Mouse (Mus musculus): ENCODE measurements around the gene Gadl1.

Gene Gadl1

DNA sequence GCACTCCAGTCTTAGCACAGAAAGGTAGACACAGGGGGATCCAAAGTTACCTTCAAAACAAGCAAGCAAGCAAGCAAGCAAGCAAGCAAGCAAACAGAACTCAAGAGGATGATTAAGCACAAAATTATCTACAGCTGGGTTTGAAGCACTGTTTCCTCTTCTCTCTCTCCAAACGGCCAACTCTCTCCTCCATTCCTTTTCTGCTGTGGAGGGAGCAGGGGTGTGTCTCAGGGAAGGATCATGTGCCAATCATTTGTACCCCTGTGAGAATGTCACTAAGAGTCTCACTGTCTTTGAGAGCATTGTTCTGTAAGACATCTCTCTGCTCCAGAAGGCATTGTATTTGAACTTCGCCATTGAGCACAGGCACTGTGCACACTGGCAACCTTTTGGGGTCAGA is 27.1 kb downstream of the Gadl1 start:
- DNase-seq (ENCODE audit: low spot score): no peak

DNA sequence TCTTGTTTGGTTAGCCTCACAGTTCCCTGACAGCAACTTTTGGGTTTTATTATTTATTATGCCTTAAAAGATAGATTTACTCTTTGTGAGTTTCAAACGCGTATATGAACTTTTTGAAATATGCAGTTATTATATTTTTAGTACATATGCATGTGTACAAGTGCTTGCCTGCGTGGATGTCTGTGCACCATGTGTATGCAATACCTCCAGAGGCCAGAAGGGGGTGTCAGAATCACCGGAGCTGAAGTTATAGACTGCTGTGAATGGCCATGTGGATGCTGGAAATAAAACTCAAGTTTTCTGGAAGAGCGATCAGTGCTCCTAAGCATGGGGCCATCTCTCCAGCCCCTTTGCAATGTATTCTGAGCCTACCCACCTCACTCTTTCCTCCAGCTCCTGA is 28.7 kb downstream of the Gadl1 start:
- DNase-seq (ENCODE audit: low spot score): no peak

DNA sequence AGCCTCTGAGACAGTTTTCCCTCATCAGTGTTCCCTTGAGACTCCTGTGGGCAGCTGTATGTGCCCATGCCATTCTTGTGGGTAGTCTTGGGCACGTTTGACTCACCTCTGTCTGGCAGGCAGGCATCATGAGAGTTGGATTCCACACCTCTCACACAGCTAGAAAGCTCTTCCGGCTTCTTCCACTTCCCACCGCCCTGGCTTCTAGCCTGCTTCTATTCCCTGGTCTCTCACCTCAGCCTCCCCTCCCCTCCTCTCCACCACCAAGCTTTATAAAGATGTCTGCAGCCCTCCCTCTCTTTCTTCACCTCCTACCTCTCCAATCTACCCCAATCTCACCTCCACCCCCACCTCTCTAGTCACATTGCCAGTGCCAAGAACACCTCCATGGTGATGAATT is 30.2 kb downstream of the Gadl1 start:
- DNase-seq (ENCODE audit: low spot score): no peak

DNA sequence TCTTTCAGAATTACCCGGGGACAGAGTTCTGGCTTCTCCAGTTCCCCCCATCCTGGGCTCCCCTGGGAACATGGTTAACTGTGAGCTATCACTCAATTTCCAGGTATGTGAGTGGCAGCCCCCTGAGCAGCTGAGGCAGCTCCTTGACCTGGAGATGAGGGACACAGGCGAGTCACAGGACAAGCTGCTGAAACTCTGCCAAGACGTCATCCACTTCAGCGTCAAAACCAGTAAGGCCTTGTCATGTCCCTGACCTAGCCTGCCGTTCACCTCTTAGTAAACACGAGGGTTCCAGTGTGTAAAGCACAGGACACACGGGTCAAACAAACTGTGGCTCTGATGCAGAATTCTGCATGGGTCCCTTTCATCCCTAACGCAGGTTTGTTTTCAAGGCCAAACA is 31.9 kb downstream of the Gadl1 start:
- no peak for DNase-seq (ENCODE audit: low spot score)

DNA sequence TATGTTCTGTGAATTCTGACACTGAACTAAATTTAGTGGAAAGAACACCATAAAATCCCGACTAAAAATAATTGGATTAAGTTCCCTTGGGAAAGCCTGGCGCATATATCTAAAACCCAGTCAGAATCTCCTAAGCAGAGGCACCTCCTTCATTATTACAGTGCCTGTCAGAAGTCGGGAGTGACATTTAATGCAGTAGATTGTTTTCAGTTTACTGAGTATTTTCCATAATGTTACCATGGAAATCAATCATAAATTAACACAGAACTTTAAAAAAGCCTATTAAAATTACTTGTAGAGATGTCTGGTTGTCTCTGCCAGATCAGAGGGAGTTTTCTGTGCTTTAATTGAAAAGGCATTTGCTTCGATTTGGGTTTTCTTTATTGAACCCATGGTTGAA is 33.2 kb downstream of the Gadl1 start:
- DNase-seq (ENCODE audit: low spot score): no peak

DNA sequence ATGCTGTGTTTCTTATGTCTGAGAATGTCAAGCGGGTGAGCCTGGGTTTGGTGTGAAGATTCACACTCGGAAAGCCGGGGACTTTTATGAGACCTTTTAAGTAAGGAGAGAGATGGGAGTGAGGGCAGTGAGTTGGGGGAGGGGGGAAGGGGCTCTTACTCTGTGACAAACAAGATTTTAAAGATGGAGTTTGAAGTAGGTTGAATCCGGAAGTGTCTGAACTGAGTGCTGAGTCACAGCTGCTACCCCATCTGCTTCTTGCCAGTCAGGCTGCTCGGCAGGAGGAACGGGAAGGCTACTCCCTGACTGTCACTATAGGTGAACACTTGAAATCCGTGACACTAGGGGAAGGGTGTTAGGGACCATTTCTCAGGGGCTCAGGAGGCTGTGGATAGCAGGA is 33.7 kb downstream of the Gadl1 start:
- no peak for DNase-seq (ENCODE audit: low spot score)

DNA sequence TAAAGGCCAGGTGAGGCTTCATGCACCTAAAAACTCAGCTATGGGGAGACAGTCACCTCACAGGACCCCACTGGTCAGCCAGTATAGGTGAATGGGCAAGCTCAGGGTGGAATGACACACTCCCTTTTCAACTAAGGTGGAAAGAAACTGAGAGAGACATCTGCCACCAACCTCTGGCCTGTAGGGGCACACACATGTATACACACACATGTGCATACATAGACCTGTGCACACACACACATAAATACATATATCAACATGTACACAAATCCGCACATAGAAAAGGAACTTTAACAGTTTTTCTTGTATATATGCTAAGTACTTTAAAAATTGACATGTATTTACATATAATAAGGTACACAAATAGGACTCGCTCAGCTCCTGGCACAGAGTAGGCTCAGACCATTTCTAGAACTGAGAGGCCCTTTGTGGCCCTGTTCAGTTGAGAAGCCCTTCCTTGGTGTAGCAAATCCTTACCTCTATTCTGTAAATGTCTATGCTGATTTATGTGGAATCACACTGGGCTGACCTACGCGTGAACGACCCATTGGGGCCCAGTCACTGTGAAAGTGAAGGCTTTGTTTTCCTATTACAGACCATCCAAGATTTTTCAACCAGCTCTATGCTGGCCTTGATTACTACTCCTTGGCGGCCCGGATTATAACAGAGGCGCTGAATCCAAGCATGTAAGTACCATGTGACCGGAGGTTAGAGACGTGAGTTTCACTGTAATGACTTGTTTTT is 34.5 kb downstream of the Gadl1 start:
- no peak for DNase-seq (ENCODE audit: low spot score)

DNA sequence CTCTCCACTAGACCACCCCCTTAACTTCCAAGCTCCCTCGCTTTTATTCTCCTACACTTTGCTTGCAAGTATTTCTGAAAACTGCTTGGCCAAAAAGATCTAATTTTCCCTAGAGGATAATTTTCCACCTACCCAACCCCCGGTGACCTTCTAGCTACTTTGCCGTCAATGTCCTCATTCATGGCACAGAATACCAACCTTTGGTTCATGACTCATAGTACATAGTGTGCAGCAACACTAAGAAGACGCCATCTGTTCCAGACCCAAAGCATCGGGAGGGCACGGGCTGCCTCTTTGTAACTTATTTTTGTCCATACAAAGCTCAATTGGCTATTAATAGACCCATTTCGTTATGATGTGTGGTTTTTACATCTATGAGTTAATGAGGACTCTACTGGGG is 55.8 kb downstream of the Gadl1 start:
- DNase-seq (ENCODE audit: low spot score): no peak

DNA sequence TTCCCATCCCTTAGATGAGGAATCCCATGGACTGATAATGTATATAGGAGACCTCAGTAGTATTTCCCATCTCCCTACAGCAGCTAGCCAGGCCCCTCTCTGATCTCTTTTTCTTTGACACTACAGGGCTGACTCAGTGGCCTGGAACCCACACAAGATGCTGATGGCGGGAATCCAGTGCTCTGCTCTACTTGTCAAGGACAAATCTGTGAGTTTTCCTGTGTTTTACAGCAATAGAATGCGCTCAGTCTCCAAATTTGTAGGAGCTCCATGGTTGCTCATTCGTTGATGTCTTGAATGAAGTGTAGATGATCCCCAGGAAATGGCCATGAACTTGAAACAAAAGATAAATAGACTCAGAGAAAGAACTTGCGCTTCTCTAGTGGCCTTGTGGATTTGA is 56.9 kb downstream of the Gadl1 start:
- no peak for DNase-seq (ENCODE audit: low spot score)

DNA sequence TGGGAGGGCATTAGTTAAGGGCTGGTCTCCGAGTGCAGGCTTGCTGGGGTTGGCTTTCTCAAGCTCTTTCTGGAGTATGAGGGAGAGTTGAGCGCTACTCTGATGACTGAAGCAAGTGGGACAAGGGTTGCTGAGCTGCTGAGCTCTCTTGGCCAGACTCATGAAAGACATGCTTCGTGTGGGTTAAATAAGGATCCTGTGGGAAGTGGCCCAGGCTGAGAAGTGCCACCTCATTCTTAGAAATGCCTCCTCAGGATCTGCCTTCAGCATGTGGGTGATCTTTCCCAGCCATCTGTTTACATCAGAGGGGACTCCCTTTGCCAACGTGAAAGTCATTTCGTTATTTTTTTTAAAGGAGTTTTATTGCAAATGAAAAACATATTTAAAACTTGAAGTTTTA is 57.5 kb downstream of the Gadl1 start:
- no peak for DNase-seq (ENCODE audit: low spot score)

DNA sequence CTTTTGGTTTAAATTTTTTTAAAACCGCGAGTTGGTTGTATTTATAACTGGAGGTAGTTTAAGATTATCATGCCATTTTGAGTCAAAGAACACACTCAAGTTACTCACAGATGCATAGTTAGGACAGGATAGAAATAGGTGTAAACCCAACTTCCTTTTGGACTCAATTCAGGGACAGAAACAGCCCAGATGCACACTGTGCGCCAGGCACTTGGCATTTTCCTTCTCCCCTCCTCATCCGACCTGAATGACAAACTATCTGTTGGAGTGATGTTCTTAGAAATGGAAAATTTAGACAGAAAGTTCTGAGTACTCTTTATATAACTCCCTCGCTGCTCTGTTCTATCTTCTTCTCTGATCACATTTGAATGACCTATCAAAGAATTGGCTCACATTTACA is 58.4 kb downstream of the Gadl1 start:
- DNase-seq (ENCODE audit: low spot score): no peak

DNA sequence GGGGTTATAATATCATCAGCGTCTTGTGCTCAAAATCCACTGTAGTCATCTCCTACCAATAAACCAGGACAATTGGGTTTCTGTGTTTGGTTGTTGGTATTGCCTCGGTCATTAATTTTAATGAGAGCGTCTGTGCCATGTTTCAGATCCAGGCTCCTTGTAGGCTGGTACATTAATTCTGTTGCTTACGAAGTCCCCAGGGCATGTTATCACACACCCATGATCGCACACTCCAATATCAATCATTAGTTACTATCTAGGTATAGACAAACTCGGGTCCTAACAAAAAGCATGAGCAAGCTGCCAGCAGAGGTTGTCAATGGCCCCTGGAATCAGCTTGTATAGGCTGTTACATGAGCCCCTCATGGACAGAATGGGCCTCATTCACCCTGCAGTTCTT is 67.6 kb downstream of the Gadl1 start:
- no peak for DNase-seq (ENCODE audit: low spot score)

DNA sequence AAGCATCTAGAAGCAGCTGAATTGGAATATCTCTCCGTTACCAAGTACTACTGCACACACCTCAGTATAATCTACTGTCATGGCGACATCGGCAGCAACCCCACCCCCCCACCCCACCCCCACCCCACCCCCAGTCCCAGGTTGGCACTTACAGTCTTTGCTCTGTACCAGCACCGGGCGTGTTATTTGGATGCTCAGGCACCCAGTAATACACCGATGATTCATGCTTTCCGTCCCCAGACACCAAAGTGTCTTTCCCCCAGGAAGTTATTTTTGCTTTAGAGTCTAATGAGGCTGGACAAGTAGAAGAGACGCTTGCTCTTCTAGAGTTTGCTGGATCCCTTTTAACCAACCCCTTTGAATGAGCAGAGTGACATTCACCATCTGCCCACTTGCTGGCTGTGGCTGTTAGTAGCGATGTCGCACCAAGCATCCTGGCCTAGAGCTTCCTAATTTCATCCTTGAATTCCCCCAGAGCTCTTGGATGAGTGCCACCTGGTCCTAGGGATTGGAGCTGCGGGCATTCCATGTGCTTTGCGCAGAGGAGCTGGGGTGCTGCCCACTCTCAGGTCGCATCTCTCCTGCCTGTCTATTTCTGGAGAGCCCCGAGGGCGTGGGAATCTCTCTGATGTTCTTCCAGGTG is 68.5 kb downstream of the Gadl1 start:
- no peak for DNase-seq (ENCODE audit: low spot score)

DNA sequence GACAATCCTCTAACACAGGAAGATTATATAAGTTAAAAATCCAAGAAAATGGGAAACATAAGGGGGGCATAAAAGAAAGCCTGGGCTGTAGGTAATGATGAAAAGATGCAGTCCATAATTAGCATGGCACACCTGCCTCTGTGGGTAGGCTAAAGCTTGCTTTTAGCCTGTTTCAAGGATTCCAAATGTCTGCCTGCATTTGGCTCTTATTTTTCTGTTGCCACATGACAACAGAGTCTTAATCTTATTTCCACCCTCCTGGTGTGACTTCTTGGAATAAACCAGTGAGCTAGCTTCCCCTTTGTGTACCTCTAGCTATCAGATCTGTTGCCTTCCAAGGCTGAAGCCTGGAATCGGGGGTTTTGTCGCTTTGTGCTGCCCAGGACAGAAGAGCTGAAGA is 69.2 kb downstream of the Gadl1 start:
- DNase-seq (ENCODE audit: low spot score): no peak

DNA sequence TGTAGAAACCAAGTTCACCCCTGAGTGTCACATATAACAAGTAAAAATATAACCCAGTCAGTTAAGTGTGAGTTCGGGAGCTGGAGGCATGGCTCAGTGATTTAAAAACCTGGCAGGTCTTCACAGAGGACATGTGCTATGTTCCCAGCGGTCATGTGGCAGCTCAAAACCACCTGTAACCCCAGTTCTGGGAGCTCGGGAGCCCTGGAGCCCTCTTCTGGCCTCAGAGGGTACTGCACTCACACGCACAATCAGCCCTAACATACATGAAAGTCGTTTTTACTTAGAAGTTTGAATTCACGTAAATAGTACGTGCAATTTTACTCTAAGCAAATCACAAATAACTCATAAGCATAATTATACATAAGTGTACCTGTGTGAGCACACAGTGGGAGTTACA is 81.4 kb downstream of the Gadl1 start:
- peak; percentile 10 for DNase-seq (ENCODE audit: low spot score)

DNA sequence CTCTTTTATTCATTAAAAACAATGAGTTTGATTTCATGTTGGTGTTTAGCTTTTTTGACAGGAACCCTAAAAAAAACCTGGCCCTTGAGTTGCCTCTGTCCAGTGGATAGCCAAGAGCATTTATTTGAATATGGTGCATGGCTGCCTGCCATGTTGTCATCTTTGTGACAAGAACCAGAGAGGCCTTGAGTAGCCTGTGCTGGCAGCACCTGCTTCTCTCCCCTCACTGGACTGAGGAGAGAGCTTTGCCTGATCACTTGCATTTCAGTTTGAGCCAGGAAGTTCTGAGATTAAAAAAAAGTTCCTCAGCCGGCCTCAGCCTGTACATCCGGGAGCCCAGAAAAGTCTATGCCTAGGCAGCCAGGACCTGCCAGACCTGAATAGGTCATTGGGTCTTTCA is 85.5 kb downstream of the Gadl1 start:
- no peak for DNase-seq (ENCODE audit: low spot score)

DNA sequence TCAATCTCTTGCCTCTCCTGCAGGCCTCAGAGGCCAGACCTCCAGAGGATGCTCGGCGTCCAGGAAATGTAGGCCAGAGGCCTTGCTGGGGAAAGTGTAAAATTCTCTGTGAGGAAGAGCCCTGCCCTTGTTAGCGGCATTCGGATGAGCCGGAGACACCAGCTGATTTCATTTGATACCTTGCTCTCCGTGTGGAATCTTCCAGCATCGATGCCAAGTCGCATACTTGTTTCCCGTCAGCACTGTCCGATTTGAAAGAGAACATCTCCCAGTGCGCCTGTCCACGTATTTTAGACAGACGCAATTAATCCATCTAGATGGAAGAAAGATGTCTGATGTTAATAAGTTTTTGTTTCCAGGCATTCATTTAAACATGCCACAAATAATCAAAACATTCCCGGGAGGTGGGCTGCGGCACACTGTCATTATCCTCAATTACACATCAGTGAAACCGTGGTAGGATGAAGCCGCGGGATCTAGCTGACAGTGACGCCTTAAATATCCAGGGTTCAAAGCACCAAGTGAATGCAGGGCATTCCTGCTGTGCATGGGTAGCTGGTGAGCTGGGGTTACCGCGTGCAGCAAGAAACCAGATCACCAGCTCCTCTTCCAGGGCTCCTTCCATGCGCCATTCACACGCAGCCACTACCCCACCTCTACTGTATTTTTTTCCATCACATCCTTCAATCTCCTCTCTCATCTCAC is 86.8 kb downstream of the Gadl1 start:
- DNase-seq (ENCODE audit: low spot score): no peak

DNA sequence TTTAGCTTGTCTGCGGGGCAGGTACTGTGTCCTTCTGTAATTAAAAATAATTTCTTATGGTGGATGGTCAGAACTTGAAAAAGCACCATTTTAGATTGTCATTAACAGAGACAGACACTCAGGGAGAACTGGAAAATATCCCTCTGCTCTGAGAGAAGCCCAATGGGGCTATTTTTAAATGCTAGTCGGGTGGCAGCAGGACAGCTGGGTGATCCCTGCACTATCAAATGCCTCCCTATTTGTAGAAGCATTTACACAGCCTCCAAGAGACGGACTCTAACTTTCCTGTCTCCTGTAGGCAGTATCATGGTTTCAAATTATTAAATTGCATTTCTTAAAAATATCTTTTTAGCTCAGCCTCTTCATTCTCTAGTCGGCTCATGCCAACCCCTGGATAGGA is 89.1 kb downstream of the Gadl1 start:
- no peak for DNase-seq (ENCODE audit: low spot score)

DNA sequence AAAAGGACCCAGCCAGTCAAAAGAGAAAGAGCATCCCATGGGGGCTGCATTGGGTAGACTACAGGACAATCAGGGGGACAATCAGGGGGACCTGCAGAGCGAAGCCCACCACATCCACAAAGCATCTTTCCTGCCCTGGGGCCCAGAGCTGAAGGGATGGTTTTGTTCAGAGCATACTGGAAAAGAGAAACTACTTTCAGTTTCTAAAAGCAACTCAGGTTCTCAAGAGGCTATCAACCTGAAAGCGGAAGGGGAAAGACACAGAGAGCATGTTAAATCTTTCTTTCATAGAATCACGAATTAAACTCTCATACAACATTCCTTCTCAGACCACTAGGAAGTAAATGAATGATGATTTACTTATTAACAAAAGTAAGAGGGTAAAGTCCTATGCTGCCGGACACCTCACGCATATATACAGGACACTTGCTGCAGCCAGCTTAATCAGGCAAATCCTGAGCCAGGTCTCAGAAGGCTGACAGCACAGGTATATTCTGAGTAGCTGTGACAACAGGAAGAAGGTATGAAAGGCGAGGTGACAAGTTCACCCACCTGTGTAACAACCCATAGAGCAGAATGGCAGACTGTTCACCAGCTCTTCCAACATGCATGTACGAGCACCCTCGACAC is 90.2 kb downstream of the Gadl1 start:
- DNase-seq (ENCODE audit: low spot score): peak; percentile 19

DNA sequence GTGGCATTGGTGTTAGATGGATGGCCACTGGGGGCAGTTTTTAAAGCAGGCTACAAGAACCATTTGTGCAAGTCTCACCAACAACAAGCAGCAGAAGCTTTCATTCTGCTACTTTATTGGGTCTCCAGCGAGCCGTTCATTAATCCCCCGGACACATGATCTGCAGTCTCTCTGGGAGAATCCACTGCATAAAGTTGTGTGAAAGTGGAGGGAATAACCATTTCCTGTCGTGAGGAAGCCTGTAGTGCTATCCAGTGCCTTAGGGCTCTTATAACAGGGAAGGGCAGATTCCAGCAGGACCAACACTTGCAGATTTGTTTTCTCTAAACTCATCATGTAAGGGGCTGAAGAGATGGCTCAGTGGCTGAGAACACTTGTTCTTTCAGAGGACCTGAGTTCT is 104.7 kb downstream of the Gadl1 start:
- no peak for DNase-seq (ENCODE audit: low spot score)

DNA sequence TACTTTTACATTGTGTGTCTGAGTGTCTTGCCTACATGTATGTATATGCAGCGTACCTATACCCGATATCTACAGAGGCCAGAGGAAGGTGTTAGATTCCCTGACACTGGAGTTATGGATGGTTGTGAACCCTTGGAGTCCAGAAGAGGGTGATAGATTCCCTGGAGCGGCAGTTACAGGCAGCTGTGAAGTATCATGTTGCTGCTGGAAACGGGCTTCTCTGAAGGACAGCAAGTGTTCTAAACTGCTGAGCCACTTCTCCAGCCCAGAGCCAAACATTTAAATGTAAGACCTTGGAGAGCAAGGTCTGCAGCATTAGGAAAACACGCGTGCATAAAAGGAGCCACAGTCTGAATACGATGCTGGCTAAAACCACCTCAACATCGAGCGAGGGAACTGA is 107.0 kb downstream of the Gadl1 start:
- DNase-seq (ENCODE audit: low spot score): no peak

DNA sequence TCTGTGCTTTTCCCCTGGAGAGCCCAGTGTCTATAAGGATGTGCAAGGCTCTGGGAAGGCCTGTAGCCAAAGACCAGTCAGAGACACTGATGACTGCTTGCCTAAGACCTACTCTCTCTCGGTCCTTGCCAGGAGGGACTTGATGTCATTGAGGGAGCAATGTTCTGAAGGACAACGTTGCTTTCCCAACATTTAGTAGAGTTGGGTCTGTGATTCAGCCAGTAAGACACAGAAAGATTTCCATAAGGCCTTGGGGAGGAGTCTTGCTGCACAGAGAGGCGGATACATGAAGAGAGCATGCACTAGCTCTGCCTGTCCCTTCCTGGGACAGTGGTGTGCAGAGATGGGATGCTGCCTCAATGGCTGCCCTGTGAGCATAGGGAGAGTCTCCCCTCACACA is 107.8 kb downstream of the Gadl1 start:
- no peak for DNase-seq (ENCODE audit: low spot score)

DNA sequence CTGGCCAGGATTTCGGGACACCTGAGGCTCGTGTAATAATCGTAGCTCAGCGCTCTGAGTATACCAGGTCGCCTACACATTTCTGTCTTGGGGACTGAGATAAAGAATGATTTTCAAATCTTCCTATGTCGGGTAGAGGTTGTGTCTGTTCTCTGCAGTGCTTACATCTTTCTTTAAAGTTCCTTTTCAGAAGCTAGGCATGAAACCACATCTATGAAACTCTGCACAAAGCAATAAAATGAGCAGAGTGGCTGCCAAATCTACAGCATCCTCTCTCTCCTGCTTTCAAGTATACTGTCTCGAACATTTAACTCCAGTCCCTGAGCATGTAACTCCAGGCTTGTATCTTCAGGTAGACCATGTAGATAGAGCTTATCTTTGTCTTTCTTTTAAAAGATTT is 109.3 kb downstream of the Gadl1 start:
- DNase-seq (ENCODE audit: low spot score): peak; percentile 43
